Mouse (Mus musculus): ENCODE measurements around the gene Eno3. TPM values are rescaled to one million over a fixed set of nuclear protein-coding genes. Genes with fewer than 3 reads are reported as not detected.

The Eno3 gene
- total RNA-seq, 2 experiments from 2014 or later, result 9.8 to 10.6 TPM

GRCm38 (mm10) chr11:70660571-70660970 is 3.6 kb downstream of the Eno3 start:
- H3K27ac ChIP-seq, result no peak overlapping the region
- DNase-seq (ENCODE audit: extremely low spot score in 1 of 2, low spot score in 2 of 2), result no peak
- TF ChIP-seq CTCF (IDR thresholded peaks at IDR 0.05), result no peak
- intact Hi-C loops (cut with DNase I), result no loop called here
- no peak overlapping the region for H3K4me3 ChIP-seq

- Histone ChIP-seq H3K27ac (no peak overlapping the region), H3K4me3 (no peak overlapping the region)
- no peak for TF ChIP-seq CTCF (IDR thresholded peaks at IDR 0.05)
- DNase-seq (ENCODE audit: extremely low spot score in 1 of 2, low spot score in 2 of 2), result no peak
- intact Hi-C loops (cut with DNase I), result no loop called here
Observed at GRCm38 (mm10) chr11:70663101-70663500, 6.1 kb downstream of the Eno3 start.

GRCm38 (mm10) chr11:70663957-70664356 is 7.0 kb downstream of the Eno3 start:
- Histone ChIP-seq H3K27ac (no peak overlapping the region), H3K4me3 (no peak overlapping the region)
- no peak for TF ChIP-seq CTCF (IDR thresholded peaks at IDR 0.05)
- no peak for DNase-seq (ENCODE audit: extremely low spot score in 1 of 2, low spot score in 2 of 2)
- intact Hi-C loops (cut with DNase I), result no loop called here

- intact Hi-C loops (cut with DNase I), result no loop called here
- H3K4me3 ChIP-seq, result no peak overlapping the region
- no peak for TF ChIP-seq CTCF (IDR thresholded peaks at IDR 0.05)
- DNase-seq (ENCODE audit: extremely low spot score in 1 of 2, low spot score in 2 of 2), result no peak
- H3K27ac ChIP-seq, result no peak overlapping the region
Observed at GRCm38 (mm10) chr11:70664741-70665140, 7.7 kb downstream of the Eno3 start.

GRCm38 (mm10) chr11:70666687-70667086 is 9.7 kb downstream of the Eno3 start:
- H3K27ac ChIP-seq, result no peak overlapping the region
- no peak for TF ChIP-seq CTCF (IDR thresholded peaks at IDR 0.05)
- no peak for DNase-seq (ENCODE audit: extremely low spot score in 1 of 2, low spot score in 2 of 2)
- intact Hi-C loops (cut with DNase I), result no loop called here
- H3K4me3 ChIP-seq, result no peak overlapping the region

GRCm38 (mm10) chr11:70667271-70668150 is 10.5 kb downstream of the Eno3 start:
- Histone ChIP-seq H3K4me3 (peak overlapping the region; percentile 55), H3K27ac (peak overlapping the region; percentile 76)
- TF ChIP-seq CTCF (IDR thresholded peaks at IDR 0.05), result no peak
- no peak for DNase-seq (ENCODE audit: extremely low spot score in 1 of 2, low spot score in 2 of 2)
- intact Hi-C loops (cut with DNase I), result loop anchor here (2.0 kb wide), 1 partner anchor 21 kb away; the partner anchor contains the start of genes Rnf167 and Slc25a11

GRCm38 (mm10) chr11:70668335-70668770 is 11.4 kb downstream of the Eno3 start:
- peak in 1 of 2 experiments; percentile 75 for DNase-seq (ENCODE audit: extremely low spot score in 1 of 2, low spot score in 2 of 2)
- intact Hi-C loops (cut with DNase I), result loop anchor here (2.0 kb wide), 1 partner anchor 22 kb away; the partner anchor contains the start of genes Rnf167 and Slc25a11
- Histone ChIP-seq H3K27ac (peak overlapping the region; percentile 76), H3K4me3 (peak overlapping the region; percentile 55)
- no peak for TF ChIP-seq CTCF (IDR thresholded peaks at IDR 0.05)

GRCm38 (mm10) chr11:70668771-70669505 is 11.9 kb downstream of the Eno3 start, which contains the start of gene Spag7:
Gene Spag7 (minus strand): TSS chr11:70669416.
- H3K27ac ChIP-seq, result peak within 1 kb of the TSS; percentile 99
- H3K4me3 ChIP-seq, result peak within 1 kb of the TSS; percentile 55
- intact Hi-C loops (cut with DNase I), result loop anchor here (1.0 to 2.0 kb wide), 2 partner anchors 16 to 22 kb away; partner anchors contain the start of genes Rnf167 and Slc25a11
- DNase-seq (ENCODE audit: extremely low spot score in 1 of 2, low spot score in 2 of 2), result peak; percentile 93 to 97
- no peak for TF ChIP-seq CTCF (IDR thresholded peaks at IDR 0.05)

- peak overlapping the region; percentile 99 for H3K27ac ChIP-seq
- H3K4me3 ChIP-seq, result peak overlapping the region; percentile 55
- TF ChIP-seq CTCF (IDR thresholded peaks at IDR 0.05), result peak; percentile 61
- DNase-seq (ENCODE audit: extremely low spot score in 1 of 2, low spot score in 2 of 2), result peak; percentile 63 to 65
- intact Hi-C loops (cut with DNase I), result loop anchor here (1.0 to 5.0 kb wide), 3 partner anchors 16 to 43 kb away; partner anchors contain the start of genes Rnf167 and Slc25a11
Observed at GRCm38 (mm10) chr11:70669582-70670345, 12.8 kb downstream of the Eno3 start.

GRCm38 (mm10) chr11:70670483-70670882 is 13.5 kb downstream of the Eno3 start:
- DNase-seq (ENCODE audit: extremely low spot score in 1 of 2, low spot score in 2 of 2), result no peak
- TF ChIP-seq CTCF (IDR thresholded peaks at IDR 0.05), result no peak
- peak overlapping the region; percentile 99 for H3K27ac ChIP-seq
- intact Hi-C loops (cut with DNase I), result loop anchor here (5.0 kb wide), 1 partner anchor 42 kb away; no protein-coding TSS in a partner anchor
- H3K4me3 ChIP-seq, result peak overlapping the region; percentile 55
